Mouse (Mus musculus) heart, adult 2 months (tissue): ENCODE results near the gene Muc4.

Experiments
- EP300 ChIP-seq: fragments of 200-500 bp; IDR thresholded peaks from 2 replicates; pipeline ENCODE4 v1.6.1; 2011; ENCODE audit warnings: low read depth, low read length, control low read depth; ENCODE audit not compliant: insufficient read depth
- POLR2A ChIP-seq: fragments of 200-500 bp; IDR thresholded peaks from 2 replicates; pipeline ENCODE4 v1.6.1; 2011; ENCODE audit warnings: mild to moderate bottlenecking, low read depth, low read length, control low read depth; ENCODE audit not compliant: insufficient read depth

DNA sequence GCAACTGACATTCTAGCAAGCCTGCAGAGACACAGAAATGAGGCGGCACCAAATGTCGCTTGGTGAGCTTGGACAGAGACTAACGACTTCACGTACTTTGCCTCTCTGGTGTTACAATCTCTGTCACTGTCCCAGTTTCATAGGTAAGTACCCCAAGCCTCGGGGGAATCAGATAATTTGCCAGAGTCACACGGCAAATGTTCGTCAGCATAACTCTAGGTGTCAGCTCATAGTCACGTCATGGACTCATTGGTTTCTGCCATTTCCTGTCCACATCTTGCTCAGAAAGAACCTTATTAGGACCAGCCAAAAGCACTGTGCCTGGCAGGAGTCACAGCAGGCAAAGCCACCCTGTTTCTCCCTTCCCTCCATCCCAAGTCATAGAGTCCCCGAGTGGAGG is 5.7 kb downstream of the Muc4 start:
- TF ChIP-seq EP300 (no peak), POLR2A (no peak)
